Mouse (Mus musculus): Measurements from ENCODE around the gene Ms4a15. TPM values are rescaled to one million over a fixed set of nuclear protein-coding genes. Genes with fewer than 3 reads are reported as not detected.

Ms4a15 gene
- total and polyA plus RNA-seq, 3 experiments, result not detected

DNA sequence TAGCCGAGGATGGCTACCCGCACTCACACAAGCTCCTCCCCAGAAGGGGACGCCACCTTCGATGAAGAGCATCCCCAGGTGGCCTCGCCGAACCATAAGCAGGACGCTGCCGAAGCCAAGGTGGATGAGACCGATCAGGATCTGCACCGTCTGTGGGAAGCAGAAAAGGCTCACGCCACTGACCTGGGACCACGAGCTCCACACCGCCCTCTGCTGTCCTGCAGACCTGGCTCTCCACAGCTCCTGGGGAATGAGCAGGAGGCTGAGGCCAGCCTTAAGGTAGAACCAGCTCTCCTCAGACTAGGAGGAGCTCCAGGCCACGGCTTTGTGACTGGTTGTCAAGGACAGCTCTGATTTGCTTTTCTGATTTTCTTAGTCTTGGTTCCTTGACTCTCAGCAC is 9.9 kb downstream of the Ms4a15 start:
- Histone ChIP-seq H3K27me3 (ENCODE audit: control insufficient read depth, insufficient read depth, low read length) (no peaks in the 10 kb centered on the region), H3K27ac (no peak overlapping the region), H3K79me2 (replicated peaks; ENCODE audit: control insufficient read depth, insufficient read depth, low read length) (no peaks in the 10 kb centered on the region), H3K36me3 (ENCODE audit: control insufficient read depth, insufficient read depth, low read length) (no peaks in the 10 kb centered on the region), H3K9ac (ENCODE audit: low read depth, low read length) (no peak overlapping the region), H3K4me3 (no peak overlapping the region), H3K4me1 (ENCODE audit: control insufficient read depth, insufficient read depth, low read length) (peaks cover 1% of the 10 kb centered on the region; the same call in 1 of the 2 replicates)
- peak; percentile 26 to 68 for DNase-seq
- intact Hi-C loops (cut with DNase I), result no loop called here
- 24% methylated on average over 14 of the region's 14 CpGs for WGBS
- TF ChIP-seq CTCF (IDR thresholded peaks at IDR 0.05) (peak; percentile 73), POLR2A (IDR thresholded peaks at IDR 0.05; ENCODE audit: insufficient read depth, low read depth, low read length) (no peak)

DNA sequence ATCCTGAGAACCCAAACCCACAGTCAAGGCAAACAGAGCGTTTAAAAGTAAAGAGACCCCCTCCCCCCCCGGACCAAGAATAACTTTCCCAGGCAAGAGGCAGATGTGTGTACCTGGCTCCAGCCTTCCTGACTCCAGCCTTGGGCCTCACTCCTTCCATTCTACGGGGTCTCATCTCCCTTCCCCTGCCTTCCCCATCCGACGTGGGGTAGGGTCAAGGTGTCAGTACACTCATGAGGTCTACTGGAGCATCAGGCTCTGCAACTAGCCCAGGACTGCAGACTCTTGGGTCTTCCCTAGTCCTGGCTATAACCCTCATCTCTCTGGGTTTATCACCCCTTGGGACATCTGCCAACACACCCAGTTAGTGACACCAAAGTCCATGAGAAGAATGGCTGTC is 12.8 kb downstream of the Ms4a15 start:
- intact Hi-C loops (cut with DNase I), result no loop called here
- TF ChIP-seq POLR2A (IDR thresholded peaks at IDR 0.05; ENCODE audit: insufficient read depth, low read depth, low read length) (no peak), EP300 (IDR thresholded peaks at IDR 0.05; ENCODE audit: insufficient read depth, low read depth, low read length) (no peak), CTCF (IDR thresholded peaks at IDR 0.05) (no peak)
- DNase-seq, result no peak
- 78% methylated on average over 5 of the region's 5 CpGs for WGBS
- Histone ChIP-seq H3K9ac (ENCODE audit: low read depth, low read length) (no peak overlapping the region), H3K36me3 (ENCODE audit: control insufficient read depth, insufficient read depth, low read length) (no peaks in the 10 kb centered on the region), H3K79me2 (replicated peaks; ENCODE audit: control insufficient read depth, insufficient read depth, low read length) (no peaks in the 10 kb centered on the region), H3K4me1 (ENCODE audit: control insufficient read depth, insufficient read depth, low read length) (peaks cover 1% of the 10 kb centered on the region; the same call in 1 of the 2 replicates), H3K4me3 (no peak overlapping the region), H3K27me3 (ENCODE audit: control insufficient read depth, insufficient read depth, low read length) (no peaks in the 10 kb centered on the region), H3K27ac (no peak overlapping the region)

- Histone ChIP-seq H3K79me2 (replicated peaks; ENCODE audit: control insufficient read depth, insufficient read depth, low read length) (no peaks in the 10 kb centered on the region), H3K27ac (peak overlapping the region; percentile 51), H3K9ac (ENCODE audit: low read depth, low read length) (no peak overlapping the region), H3K27me3 (ENCODE audit: control insufficient read depth, insufficient read depth, low read length) (no peaks in the 10 kb centered on the region), H3K4me3 (peak overlapping the region; percentile 25), H3K36me3 (ENCODE audit: control insufficient read depth, insufficient read depth, low read length) (no peaks in the 10 kb centered on the region), H3K4me1 (ENCODE audit: control insufficient read depth, insufficient read depth, low read length) (peaks cover 1% of the 10 kb centered on the region; the same call in 1 of the 2 replicates)
- peak; percentile 84 to 86 for DNase-seq
- intact Hi-C loops (cut with DNase I), result loop anchor here (5.0 kb wide), 2 partner anchors 267 to 312 kb away; no protein-coding TSS in a partner anchor
- 12% methylated on average over 18 of the region's 18 CpGs for WGBS
- TF ChIP-seq POLR2A (IDR thresholded peaks at IDR 0.05; ENCODE audit: insufficient read depth, low read depth, low read length) (no peak), CTCF (IDR thresholded peaks at IDR 0.05) (peak; percentile 73)
Observed at GRCm38 (mm10) chr19:10979184-10980168, 13.6 kb downstream of the Ms4a15 start.

DNA sequence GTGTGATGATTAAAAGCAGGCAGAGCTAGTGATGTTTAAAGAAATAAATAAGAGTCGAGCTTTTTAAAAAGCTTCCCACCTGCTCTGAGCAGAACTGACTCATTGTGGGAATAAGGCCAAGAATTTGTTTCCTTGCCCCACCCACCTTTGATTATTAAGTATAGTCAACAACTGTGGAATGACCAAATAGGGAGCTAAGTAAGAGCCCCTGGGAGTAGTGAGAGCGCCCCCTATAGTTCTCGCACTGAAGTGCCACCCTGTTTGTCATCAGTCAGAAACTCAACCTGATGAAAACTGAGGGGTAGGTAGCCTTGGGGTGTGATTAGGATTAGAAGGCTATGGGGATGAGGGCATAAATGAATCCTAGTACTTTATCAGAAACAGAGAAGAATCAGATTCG is 16.7 kb downstream of the Ms4a15 start:
- no peak for TF ChIP-seq POLR2A (IDR thresholded peaks at IDR 0.05; ENCODE audit: insufficient read depth, low read depth, low read length)
- TF ChIP-seq EP300 (IDR thresholded peaks at IDR 0.05; ENCODE audit: insufficient read depth, low read depth, low read length), result no peak
- TF ChIP-seq CTCF (IDR thresholded peaks at IDR 0.05), result peak; percentile 79
- Histone ChIP-seq H3K4me1 (ENCODE audit: control insufficient read depth, insufficient read depth, low read length) (peaks cover 1% of the 10 kb centered on the region; the same call in 1 of the 2 replicates), H3K79me2 (replicated peaks; ENCODE audit: control insufficient read depth, insufficient read depth, low read length) (no peaks in the 10 kb centered on the region), H3K27ac (no peak overlapping the region), H3K27me3 (ENCODE audit: control insufficient read depth, insufficient read depth, low read length) (no peaks in the 10 kb centered on the region), H3K4me3 (no peak overlapping the region), H3K36me3 (ENCODE audit: control insufficient read depth, insufficient read depth, low read length) (no peaks in the 10 kb centered on the region), H3K9ac (ENCODE audit: low read depth, low read length) (no peak overlapping the region)
- intact Hi-C loops (cut with DNase I), result loop anchor here (5.0 kb wide), 2 partner anchors 264 to 309 kb away; no protein-coding TSS in a partner anchor
- DNase-seq, result peak in 1 of 2 experiments; percentile 22
- 43% methylated on average over 4 of the region's 4 CpGs for WGBS

GRCm38 (mm10) chr19:10975187-10975586 is 17.9 kb downstream of the Ms4a15 start:
- 72% methylated on average over 2 of the region's 2 CpGs for WGBS
- intact Hi-C loops (cut with DNase I), result loop anchor here (5.0 kb wide), 2 partner anchors 263 to 308 kb away; no protein-coding TSS in a partner anchor

More at GRCm38 (mm10) chr19:10975187-10975586, 17.9 kb downstream of the Ms4a15 start:
- Histone ChIP-seq H3K36me3 (ENCODE audit: control insufficient read depth, insufficient read depth, low read length) (no peaks in the 10 kb centered on the region), H3K79me2 (replicated peaks; ENCODE audit: control insufficient read depth, insufficient read depth, low read length) (no peaks in the 10 kb centered on the region), H3K4me3 (no peak overlapping the region), H3K4me1 (ENCODE audit: control insufficient read depth, insufficient read depth, low read length) (peaks cover 1% of the 10 kb centered on the region; the same call in 1 of the 2 replicates), H3K9ac (ENCODE audit: low read depth, low read length) (no peak overlapping the region), H3K27me3 (ENCODE audit: control insufficient read depth, insufficient read depth, low read length) (no peaks in the 10 kb centered on the region), H3K27ac (no peak overlapping the region)
- TF ChIP-seq POLR2A (IDR thresholded peaks at IDR 0.05; ENCODE audit: insufficient read depth, low read depth, low read length) (no peak), CTCF (IDR thresholded peaks at IDR 0.05) (no peak), EP300 (IDR thresholded peaks at IDR 0.05; ENCODE audit: insufficient read depth, low read depth, low read length) (no peak)
- no peak for DNase-seq

Measured in heart, adult 2 months (tissue).